Mouse (Mus musculus) embryonic facial prominence, embryonic 11.5 days (tissue): ENCODE measurements around the gene Scn11a. TPM values are rescaled to one million over a fixed set of nuclear protein-coding genes. Genes with fewer than 3 reads are reported as not detected.
A peak's percentile ranks its signal among the peaks of the same experiment; 100 is the strongest.

Experiments
- ATAC-seq: fragments of 200-750 bp; cut with Nextera tagmentation; replicated peaks from 2 replicates; pipeline ENCODE4 v1.8.0; 2017; ENCODE audit warnings: low read depth; ENCODE audit not compliant: insufficient number of reproducible peaks, low FRiP score, low TSS enrichment
- DNase-seq: peaks from one replicate; pipeline ENCODE4 v3.0.0-alpha.2; 2015; ENCODE audit warnings: low spot score
- H3K27ac ChIP-seq: fragments of 300-500 bp; sonication (generic); replicated peaks from 2 replicates; pipeline ENCODE4 v1.5.1; 2014; ENCODE audit warnings: mild to moderate bottlenecking, low read depth, low read length, control low read depth
- H3K27me3 ChIP-seq: fragments of 300-500 bp; sonication (generic); 2 replicates; pipeline ENCODE4 v1.6.1; 2014; ENCODE audit warnings: mild to moderate bottlenecking, low read length, moderate library complexity, mixed read lengths; ENCODE audit not compliant: control insufficient read depth, insufficient read depth
- H3K36me3 ChIP-seq: fragments of 300-500 bp; sonication (generic); replicated peaks from 2 replicates; pipeline ENCODE4 v1.6.1; 2014; ENCODE audit warnings: low read depth, mild to moderate bottlenecking, low read length, moderate library complexity, mixed read lengths; ENCODE audit not compliant: control insufficient read depth, insufficient read depth
- H3K4me1 ChIP-seq: fragments of 300-500 bp; sonication (generic); 2 replicates; pipeline ENCODE4 v1.6.1; 2014; ENCODE audit warnings: low read length, mixed read lengths; ENCODE audit not compliant: control insufficient read depth, insufficient read depth
- H3K4me2 ChIP-seq: fragments of 300-500 bp; sonication (generic); 2 replicates; pipeline ENCODE4 v1.6.1; 2014; ENCODE audit warnings: low read depth, mild to moderate bottlenecking, control low read depth, low read length, moderate library complexity
- H3K4me3 ChIP-seq: fragments of 300-500 bp; sonication (generic); 2 replicates; pipeline ENCODE4 v1.5.1; 2014; ENCODE audit warnings: low read depth, low read length, control low read depth
- H3K9ac ChIP-seq: fragments of 300-500 bp; sonication (generic); replicated peaks from 2 replicates; pipeline ENCODE4 v1.6.1; 2014; ENCODE audit warnings: mild to moderate bottlenecking, control low read depth, low read length
- H3K9me3 ChIP-seq: fragments of 300-500 bp; sonication (generic); replicated peaks from 2 replicates; pipeline ENCODE4 v1.6.1; 2016; ENCODE audit warnings: mild to moderate bottlenecking, low read length, inconsistent platforms, mixed read lengths; ENCODE audit not compliant: control insufficient read depth
- WGBS: fragments of 180-500 bp; shearing (Covaris S2); extraction: QIAGEN DNeasy Blood & Tissue Kit; methylation state at CpG from one replicate; pipeline ENCODE4 v1.1.7; 2014; 5-methylcytosine and 5-hydroxymethylcytosine counted together
- polyA plus RNA-seq: library from polyadenylated mRNA; unstranded; fragments of >200 nt; fragmentation: Nextera tagmentation; extraction: Ambion mirVana; gene quantifications from 2 replicates; pipeline ENCODE4 v1.2.1, GENCODE M21; 2014

Gene Scn11a
- 0.11 and 0.14 TPM in 2 replicates for polyA plus RNA-seq

DNA sequence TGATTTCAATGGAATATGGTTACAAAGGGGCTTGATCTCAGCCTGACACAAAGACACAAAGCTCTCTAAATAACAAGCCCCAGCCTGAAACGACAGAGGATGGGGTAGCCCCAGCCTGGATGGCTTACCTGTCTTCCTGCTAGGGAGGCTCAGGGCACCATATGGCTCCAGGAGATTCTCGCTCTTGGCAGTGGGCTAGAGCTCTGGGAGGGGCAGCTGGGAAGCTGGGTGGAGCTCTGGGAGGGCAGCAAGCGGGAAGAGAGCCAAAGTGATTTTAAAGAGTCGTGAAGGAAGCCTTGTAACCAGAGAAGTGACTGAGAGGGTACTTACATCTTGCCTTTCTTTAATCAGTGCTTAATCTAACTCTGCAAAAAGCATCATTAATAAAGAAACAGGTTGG lies at the start of gene Scn11a:
Gene Scn11a, minus strand, starts transcription at position 160 of the 400 bp plus-strand sequence.
- H3K4me3 ChIP-seq: no peak within 1 kb of the TSS
- no peaks in the 10 kb centered on the region for H3K4me1 ChIP-seq
- no peak within 1 kb of the TSS for H3K9ac ChIP-seq
- H3K9me3 ChIP-seq: no peaks in the 10 kb centered on the region
- no peak within 1 kb of the TSS for H3K27ac ChIP-seq
- no peak within 1 kb of the TSS for H3K4me2 ChIP-seq
- 47% methylated on average over 4 of the region's 4 CpGs for WGBS
- no peaks in the 10 kb centered on the region for H3K36me3 ChIP-seq
- DNase-seq (no peak), ATAC-seq (no peak)
- no peaks in the 10 kb centered on the region for H3K27me3 ChIP-seq

DNA sequence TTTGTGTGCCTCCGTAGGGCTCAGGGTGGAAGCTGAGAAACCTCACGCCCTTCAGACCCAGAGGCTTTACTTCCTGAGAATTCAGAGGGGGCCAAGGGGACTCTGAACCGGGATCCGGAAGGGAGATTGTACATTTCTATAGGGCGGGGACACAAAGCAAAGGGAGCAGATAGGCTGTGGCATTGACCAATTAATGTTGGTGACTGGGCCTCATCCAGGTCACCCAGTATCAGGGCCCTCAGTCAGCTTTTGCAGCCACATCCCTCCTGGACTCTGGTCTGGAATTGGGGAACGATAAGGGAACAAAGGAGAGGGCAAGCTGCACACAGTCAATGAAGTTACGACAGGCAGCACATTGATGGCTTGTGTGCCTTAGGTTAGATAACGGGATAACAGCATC lies 28.9 kb upstream of the Scn11a start:
- 49% methylated on average over 8 of the region's 8 CpGs for WGBS
- Histone ChIP-seq H3K9me3 (no peaks in the 10 kb centered on the region), H3K9ac (no peak overlapping the region), H3K36me3 (no peaks in the 10 kb centered on the region), H3K27me3 (no peaks in the 10 kb centered on the region), H3K4me3 (no peak overlapping the region), H3K4me1 (no peaks in the 10 kb centered on the region), H3K27ac (no peak overlapping the region), H3K4me2 (no peak overlapping the region)
- no peak for DNase-seq
- ATAC-seq: no peak

DNA sequence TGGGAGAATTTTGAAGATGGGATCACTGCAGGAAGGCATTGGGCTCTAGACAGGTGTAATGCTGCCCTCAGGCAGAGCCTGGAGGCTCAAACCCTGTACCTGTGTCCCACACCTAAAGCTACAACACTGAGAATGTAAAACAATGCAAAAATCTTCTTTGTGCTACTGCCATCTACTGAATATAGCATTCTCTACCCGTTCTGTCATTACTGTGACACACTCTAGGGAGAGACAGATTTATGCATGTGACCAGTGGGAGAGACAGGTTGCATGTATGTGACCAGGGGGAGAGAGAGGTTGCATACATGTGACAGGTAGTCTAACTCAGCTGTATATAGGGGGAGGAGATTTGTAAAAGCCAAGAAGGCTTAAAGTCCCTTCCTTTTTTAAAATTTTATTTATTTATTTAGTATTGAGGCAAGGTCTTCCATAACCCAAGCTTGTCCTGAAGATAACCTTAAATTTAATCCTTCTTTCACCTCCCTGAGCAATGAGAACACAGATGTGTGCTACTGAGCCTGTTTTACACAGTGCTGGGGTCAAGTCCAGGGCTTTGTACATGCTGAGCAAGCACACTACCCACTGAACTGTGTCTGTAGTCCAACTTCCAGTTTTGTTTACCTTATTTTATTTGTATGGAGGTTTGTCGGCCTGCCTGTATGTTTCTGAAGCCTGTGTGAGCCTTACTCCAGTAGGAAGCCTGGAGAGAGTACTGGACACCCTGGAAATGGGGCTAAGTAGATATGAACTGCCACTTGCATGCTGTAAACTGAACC lies 28.0 kb upstream of the Scn11a start:
- Histone ChIP-seq H3K27me3 (no peaks in the 10 kb centered on the region), H3K4me3 (no peak overlapping the region), H3K36me3 (no peaks in the 10 kb centered on the region), H3K9me3 (no peaks in the 10 kb centered on the region), H3K9ac (no peak overlapping the region), H3K4me2 (no peak overlapping the region), H3K27ac (no peak overlapping the region), H3K4me1 (no peaks in the 10 kb centered on the region)
- ATAC-seq (no peak), DNase-seq (no peak)
- 73% methylated on average over 2 of the region's 2 CpGs for WGBS

DNA sequence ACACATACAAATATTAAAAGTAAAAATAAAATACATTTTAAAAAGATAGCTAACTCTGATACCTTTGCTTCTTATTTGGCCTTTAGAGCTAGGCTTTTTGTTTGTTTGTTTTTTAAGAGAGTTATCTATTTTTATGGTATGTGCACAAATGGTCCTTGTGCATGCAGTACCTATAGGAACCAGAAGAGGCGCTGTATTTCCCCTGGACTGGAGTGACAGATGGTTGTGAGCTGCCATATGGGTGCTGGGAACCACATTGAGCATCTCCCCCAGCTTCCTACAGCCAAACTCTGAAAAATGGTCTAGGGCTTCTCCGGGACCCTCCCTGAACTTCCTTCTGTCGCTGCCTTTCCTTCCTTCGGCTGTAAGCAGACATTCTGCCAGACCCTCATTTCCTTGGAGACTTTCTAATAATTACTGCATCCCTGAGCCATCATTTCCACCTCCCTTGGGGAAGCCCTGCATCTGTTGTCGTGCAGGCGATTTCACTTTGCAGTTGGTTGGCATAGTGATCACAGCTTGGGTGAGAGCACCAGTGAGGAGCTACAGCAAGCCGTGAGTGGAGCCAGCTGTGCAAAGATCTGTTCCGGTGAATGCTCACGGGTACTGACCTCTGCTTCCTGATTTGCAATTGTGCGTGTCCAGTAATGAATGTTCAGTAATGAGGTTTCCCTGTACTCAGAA lies 27.2 kb upstream of the Scn11a start:
- WGBS: 56% methylated on average over 10 of the region's 10 CpGs
- Histone ChIP-seq H3K9me3 (no peaks in the 10 kb centered on the region), H3K27ac (no peak overlapping the region), H3K9ac (no peak overlapping the region), H3K4me3 (no peak overlapping the region), H3K36me3 (no peaks in the 10 kb centered on the region), H3K4me2 (no peak overlapping the region), H3K4me1 (no peaks in the 10 kb centered on the region), H3K27me3 (no peaks in the 10 kb centered on the region)
- ATAC-seq: no peak
- DNase-seq: peak; percentile 34

DNA sequence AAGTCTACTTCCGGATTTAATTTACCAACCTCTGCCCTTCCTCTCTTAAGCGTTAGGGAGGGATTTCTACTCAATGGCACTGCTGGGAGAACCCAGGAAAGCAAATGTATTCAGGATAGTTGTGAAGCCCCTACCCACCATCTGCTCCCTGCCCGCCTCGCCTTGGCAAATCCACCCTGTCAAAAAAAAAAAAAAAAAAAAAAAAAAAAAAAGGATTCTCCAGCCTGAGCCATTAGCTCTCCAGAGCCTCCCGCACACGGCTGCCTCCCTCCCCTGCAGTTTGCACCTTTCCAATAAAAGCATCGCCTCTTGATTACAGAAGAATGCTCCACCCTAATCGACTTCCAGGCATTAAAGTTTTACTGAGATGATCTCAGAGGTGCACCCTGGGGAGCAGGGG lies 24.0 kb upstream of the Scn11a start:
- ATAC-seq: no peak
- no peak overlapping the region for H3K9ac ChIP-seq

DNA sequence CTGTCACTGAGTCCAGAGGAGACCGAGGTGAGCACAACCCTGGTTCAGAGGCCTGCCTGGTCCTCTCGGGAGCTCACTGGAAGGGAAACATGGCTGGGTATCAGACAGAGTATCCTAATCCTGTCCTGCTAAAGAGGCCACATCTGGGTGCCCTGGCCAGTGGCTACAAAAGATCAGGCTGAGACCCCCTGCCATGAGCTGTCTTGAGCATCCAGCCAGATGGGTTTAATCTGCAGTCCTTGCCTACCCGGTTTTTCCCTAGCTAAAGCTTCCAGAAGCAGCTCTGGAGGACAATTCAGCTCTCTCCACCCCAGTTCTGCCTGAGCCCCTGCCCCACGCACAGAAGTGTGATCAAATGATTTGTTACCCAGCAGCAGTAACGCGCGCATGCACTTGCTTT lies 23.4 kb upstream of the Scn11a start:
- no peak overlapping the region for H3K4me2 ChIP-seq
- H3K9me3 ChIP-seq: no peaks in the 10 kb centered on the region
- ATAC-seq: no peak
- H3K4me3 ChIP-seq: no peak overlapping the region
- no peaks in the 10 kb centered on the region for H3K36me3 ChIP-seq
- no peak overlapping the region for H3K27ac ChIP-seq
- WGBS: 33% methylated on average over 7 of the region's 7 CpGs
- no peaks in the 10 kb centered on the region for H3K4me1 ChIP-seq
- H3K27me3 ChIP-seq: no peaks in the 10 kb centered on the region
- DNase-seq: no peak
- H3K9ac ChIP-seq: no peak overlapping the region

More for the DNA sequence above, 24.0 kb upstream of the Scn11a start:
- Histone ChIP-seq H3K36me3 (no peaks in the 10 kb centered on the region), H3K27me3 (no peaks in the 10 kb centered on the region), H3K9me3 (no peaks in the 10 kb centered on the region), H3K4me3 (no peak overlapping the region), H3K4me1 (no peaks in the 10 kb centered on the region), H3K27ac (no peak overlapping the region), H3K4me2 (no peak overlapping the region)
- DNase-seq: no peak
- WGBS: 20% methylated on average over 8 of the region's 8 CpGs

DNA sequence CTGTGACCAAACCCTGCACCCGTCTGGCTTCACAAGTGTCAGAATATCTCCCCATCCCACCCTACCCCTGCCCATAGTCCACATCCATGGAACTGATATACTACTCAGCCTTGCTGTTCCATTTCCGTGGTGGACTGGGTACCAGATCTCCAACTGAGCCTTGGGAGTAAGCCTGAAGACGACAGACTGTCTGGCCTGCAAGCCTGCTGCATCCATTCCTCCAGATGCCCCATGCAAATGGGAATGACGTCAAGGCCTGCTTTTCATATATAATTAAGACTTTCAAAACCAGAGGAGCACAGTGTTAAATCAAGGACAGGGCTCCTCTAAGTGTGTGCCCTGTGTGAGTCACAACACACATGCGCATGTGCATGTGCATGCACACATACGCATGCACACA lies 21.9 kb upstream of the Scn11a start:
- 77% methylated on average over 6 of the region's 6 CpGs for WGBS
- no peaks in the 10 kb centered on the region for H3K36me3 ChIP-seq
- no peak overlapping the region for H3K27ac ChIP-seq
- H3K9ac ChIP-seq: no peak overlapping the region
- no peak for ATAC-seq
- H3K9me3 ChIP-seq: no peaks in the 10 kb centered on the region
- no peak for DNase-seq
- no peaks in the 10 kb centered on the region for H3K4me1 ChIP-seq
- no peaks in the 10 kb centered on the region for H3K27me3 ChIP-seq
- no peak overlapping the region for H3K4me2 ChIP-seq
- H3K4me3 ChIP-seq: no peak overlapping the region

DNA sequence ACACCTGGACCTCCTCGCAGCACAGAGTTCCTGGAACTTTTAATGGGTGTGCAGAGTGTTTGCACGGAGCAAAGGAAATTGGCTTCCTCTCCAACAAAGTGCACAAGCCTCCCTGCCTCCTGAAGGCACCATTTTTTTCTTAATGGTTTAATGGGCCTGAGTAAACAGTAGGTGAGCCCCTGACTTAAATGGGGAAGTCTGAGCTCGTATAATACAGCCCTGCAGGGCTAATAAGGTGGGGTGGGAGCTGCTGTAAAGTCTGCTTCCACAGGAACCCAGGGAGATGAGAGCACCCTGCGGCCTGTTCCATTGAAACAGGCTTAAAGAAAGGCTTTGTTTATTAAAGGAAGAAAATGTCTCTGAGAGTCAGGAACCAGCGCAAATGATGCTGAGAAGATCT lies 19.5 kb upstream of the Scn11a start:
- H3K4me2 ChIP-seq: no peak overlapping the region
- no peak overlapping the region for H3K9ac ChIP-seq
- 47% methylated on average over 5 of the region's 5 CpGs for WGBS
- H3K36me3 ChIP-seq: no peaks in the 10 kb centered on the region
- no peaks in the 10 kb centered on the region for H3K9me3 ChIP-seq
- H3K4me1 ChIP-seq: no peaks in the 10 kb centered on the region
- H3K4me3 ChIP-seq: no peak overlapping the region
- DNase-seq: no peak
- no peak for ATAC-seq
- no peak overlapping the region for H3K27ac ChIP-seq
- H3K27me3 ChIP-seq: no peaks in the 10 kb centered on the region
